Mouse (Mus musculus) midbrain, postnatal 0 days (tissue): ENCODE results near the gene Tpd52l1. TPM values are rescaled to one million over a fixed set of nuclear protein-coding genes. Genes with fewer than 3 reads are reported as not detected.
A peak's percentile ranks its signal among the peaks of the same experiment; 100 is the strongest.

ENCODE experiments used
- ATAC-seq: fragments of 200-750 bp; cut with Nextera tagmentation; 2 replicates; pipeline ENCODE4 v1.8.0; 2017; ENCODE audit warnings: moderate number of reproducible peaks, mild to moderate bottlenecking, moderate TSS enrichment, moderate library complexity; ENCODE audit not compliant: low FRiP score
- DNase-seq: peaks from one replicate; pipeline ENCODE4 v3.0.0-alpha.2; 2015; ENCODE audit warnings: low spot score
- H3K27ac ChIP-seq: fragments of 300-500 bp; sonication (generic); 2 replicates; pipeline ENCODE4 v1.5.1; 2014; ENCODE audit warnings: low read depth, mild to moderate bottlenecking, low read length, mixed read lengths
- H3K27me3 ChIP-seq: fragments of 300-500 bp; sonication (generic); 2 replicates; pipeline ENCODE4 v1.6.1; 2014; ENCODE audit warnings: low read length, control low read depth, mixed read lengths; ENCODE audit not compliant: insufficient read depth
- H3K36me3 ChIP-seq: fragments of 300-500 bp; sonication (generic); 2 replicates; pipeline ENCODE4 v1.6.1; 2014; ENCODE audit warnings: low read length, control low read depth, mixed read lengths; ENCODE audit not compliant: insufficient read depth
- H3K4me1 ChIP-seq: fragments of 300-500 bp; sonication (generic); 2 replicates; pipeline ENCODE4 v1.6.1; 2014; ENCODE audit warnings: mild to moderate bottlenecking, control low read depth, antibody characterized with exemption, low read length, mixed read lengths; ENCODE audit not compliant: insufficient read depth
- H3K4me2 ChIP-seq: fragments of 300-500 bp; sonication (generic); 2 replicates; pipeline ENCODE4 v1.6.1; 2014; ENCODE audit warnings: low read depth, mild to moderate bottlenecking, low read length, mixed read lengths; ENCODE audit not compliant: poor library complexity, severe bottlenecking
- H3K4me3 ChIP-seq: fragments of 300-500 bp; sonication (generic); 2 replicates; pipeline ENCODE4 v1.5.1; 2014; ENCODE audit warnings: low read depth, mild to moderate bottlenecking, low read length, moderate library complexity
- H3K9ac ChIP-seq: fragments of 300-500 bp; sonication (generic); replicated peaks from 2 replicates; pipeline ENCODE4 v1.6.1; 2014; ENCODE audit warnings: mild to moderate bottlenecking, low read length, moderate library complexity, mixed read lengths; ENCODE audit not compliant: poor library complexity, severe bottlenecking
- H3K9me3 ChIP-seq: fragments of 300-500 bp; sonication (generic); 2 replicates; pipeline ENCODE4 v1.6.1; 2016; ENCODE audit warnings: low read length, control low read depth
- CTCF ChIP-seq: IDR thresholded peaks from 2 replicates; pipeline ENCODE4 v1.5.1; 2016; ENCODE audit warnings: antibody characterized with exemption, mild to moderate bottlenecking
- WGBS: fragments of 180-500 bp; shearing (Covaris S2); extraction: QIAGEN DNeasy Blood & Tissue Kit; methylation state at CpG from one replicate; pipeline ENCODE4 v1.1.7; 2014; 5-methylcytosine and 5-hydroxymethylcytosine counted together
- polyA plus RNA-seq: library from polyadenylated mRNA; unstranded; fragments of >200 nt; fragmentation: Nextera tagmentation; extraction: Ambion mirVana; gene quantifications from 2 replicates; pipeline ENCODE4 v1.2.1, GENCODE M21; 2015
- total RNA-seq: library from RNA; depleted of rRNA; stranded (reverse); fragments of >200 nt; gene quantifications from 2 replicates; pipeline ENCODE4 v1.2.3, GENCODE M21; 2014

Gene Tpd52l1
- total and polyA plus RNA-seq, 2 experiments from 2014 or later = 30.1 to 82.7 TPM

- no peaks in the 10 kb centered on the region for H3K9me3 ChIP-seq
- peaks cover 10% of the 10 kb centered on the region; the same call in 1 of the 2 replicates for H3K36me3 ChIP-seq
- no peak overlapping the region for H3K27ac ChIP-seq
- H3K4me3 ChIP-seq = no peak overlapping the region
- H3K4me2 ChIP-seq = no peak overlapping the region
- H3K9ac ChIP-seq = no peak overlapping the region
- ATAC-seq (no peak), DNase-seq (no peak)
- H3K4me1 ChIP-seq = no peaks in the 10 kb centered on the region
- H3K27me3 ChIP-seq = no peaks in the 10 kb centered on the region
- TF ChIP-seq CTCF = no peak
- 94% methylated on average over 3 of the region's 3 CpGs for WGBS
These were observed 115.3 kb downstream of the Tpd52l1 start for GRCm38 (mm10) chr10:31330286-31330962.

- H3K9me3 ChIP-seq = no peaks in the 10 kb centered on the region
- ATAC-seq (no peak), DNase-seq (no peak)
- no peak overlapping the region for H3K4me3 ChIP-seq
- H3K27me3 ChIP-seq = no peaks in the 10 kb centered on the region
- no peak overlapping the region for H3K9ac ChIP-seq
- H3K27ac ChIP-seq = no peak overlapping the region
- H3K36me3 ChIP-seq = peaks cover 10% of the 10 kb centered on the region; the same call in 1 of the 2 replicates
- 90% methylated on average over 1 of the region's 1 CpGs for WGBS
- TF ChIP-seq CTCF = no peak
- H3K4me1 ChIP-seq = no peaks in the 10 kb centered on the region
- H3K4me2 ChIP-seq = no peak overlapping the region
These were observed 116.3 kb downstream of the Tpd52l1 start for GRCm38 (mm10) chr10:31329436-31329835.

- H3K36me3 ChIP-seq = peaks cover 12% of the 10 kb centered on the region
- no peak for TF ChIP-seq CTCF
- 89% methylated on average over 5 of the region's 5 CpGs for WGBS
- H3K4me1 ChIP-seq = peaks cover 7% of the 10 kb centered on the region; the same call in 1 of the 2 replicates
- no peak overlapping the region for H3K27ac ChIP-seq
- no peak overlapping the region for H3K9ac ChIP-seq
- H3K9me3 ChIP-seq = no peaks in the 10 kb centered on the region
- DNase-seq = no peak
- no peak overlapping the region for H3K4me3 ChIP-seq
- ATAC-seq = no peak
- no peak overlapping the region for H3K4me2 ChIP-seq
- H3K27me3 ChIP-seq = no peaks in the 10 kb centered on the region
These were observed 127.3 kb downstream of the Tpd52l1 start for GRCm38 (mm10) chr10:31318491-31318890.

GRCm38 (mm10) chr10:31312865-31313848, 132.6 kb downstream of the Tpd52l1 start, which contains the start of gene Hddc2:
Gene Hddc2 (plus strand): TSS chr10:31313383.
- Histone ChIP-seq H3K36me3 (peaks cover 3% of the 10 kb centered on the region; the same call in 1 of the 2 replicates), H3K9ac (peak within 1 kb of the TSS; percentile 86), H3K9me3 (no peaks in the 10 kb centered on the region), H3K27ac (peak within 1 kb of the TSS; percentile 90), H3K4me3 (peak within 1 kb of the TSS; percentile 74), H3K4me2 (peak within 1 kb of the TSS; percentile 68), H3K27me3 (no peaks in the 10 kb centered on the region), H3K4me1 (peaks cover 7% of the 10 kb centered on the region; the same call in 1 of the 2 replicates)
- DNase-seq (peak; percentile 87), ATAC-seq (peak; percentile 94)
- peak; percentile 12; the same call in 1 of the 2 replicates for TF ChIP-seq CTCF
- WGBS = 3% methylated on average over 37 of the region's 44 CpGs

GRCm38 (mm10) chr10:31307024-31307598, 138.6 kb downstream of the Tpd52l1 start:
- no peaks in the 10 kb centered on the region for H3K27me3 ChIP-seq
- H3K4me2 ChIP-seq = no peak overlapping the region
- no peak overlapping the region for H3K9ac ChIP-seq
- no peak for TF ChIP-seq CTCF
- H3K27ac ChIP-seq = no peak overlapping the region
- H3K9me3 ChIP-seq = no peaks in the 10 kb centered on the region
- WGBS = 33% methylated on average over 1 of the region's 1 CpGs
- DNase-seq (no peak), ATAC-seq (no peak)
- no peaks in the 10 kb centered on the region for H3K36me3 ChIP-seq
- no peak overlapping the region for H3K4me3 ChIP-seq
- H3K4me1 ChIP-seq = no peaks in the 10 kb centered on the region
